Mouse (Mus musculus): ENCODE measurements around the gene Cyp2s1. TPM values are rescaled to one million over a fixed set of nuclear protein-coding genes. Genes with fewer than 3 reads are reported as not detected.
A peak's percentile ranks its signal among the peaks of the same experiment; 100 is the strongest.

The Cyp2s1 gene
- polyA plus RNA-seq (2015; fragmentation: Nextera tagmentation; extraction: Ambion mirVana): 0.34 and 0.38 TPM in 2 replicates

DNA sequence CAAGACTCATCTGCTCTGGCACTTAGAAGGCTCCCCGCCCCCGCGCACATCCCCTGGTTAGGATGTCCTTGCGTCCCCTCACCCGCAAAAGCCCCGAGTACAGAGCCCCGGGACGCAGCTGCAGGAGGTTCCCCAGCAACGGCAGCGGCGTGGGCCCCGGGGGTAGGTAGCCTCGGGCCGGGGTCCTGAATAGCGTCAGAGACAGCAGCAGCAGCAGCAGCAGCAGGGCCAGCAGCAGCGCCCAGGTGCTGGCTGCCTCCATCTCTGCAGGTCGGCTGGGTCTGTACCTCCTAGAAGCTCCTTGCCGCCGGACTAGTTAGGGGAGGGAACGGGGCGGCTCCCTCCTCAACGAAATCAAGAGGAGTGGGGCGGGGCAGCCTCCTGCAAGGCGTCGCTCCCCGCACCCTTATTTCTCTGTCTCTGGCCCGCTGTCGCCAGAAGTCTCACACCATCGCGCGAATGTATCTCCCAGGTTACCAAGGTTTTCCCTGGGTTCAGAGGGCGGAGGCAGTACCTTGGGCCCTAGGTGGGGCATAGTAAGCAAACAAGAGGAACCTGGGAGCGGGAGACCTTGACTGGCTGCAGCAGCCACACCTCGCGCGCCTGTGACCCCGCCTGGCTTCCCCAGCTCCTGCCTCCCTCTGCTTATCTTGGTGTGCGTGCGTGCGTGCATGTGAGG is at the start of gene Cyp2s1:
Gene Cyp2s1 (minus strand): TSS at position 673 of the 679 bp plus-strand sequence.
- H3K36me3 ChIP-seq: no peaks in the 10 kb centered on the region
- H3K27me3 ChIP-seq: peaks cover 43% of the 10 kb centered on the region
- H3K4me1 ChIP-seq (replicated peaks): peaks cover 14% of the 10 kb centered on the region
- no peaks in the 10 kb centered on the region for H3K9me3 ChIP-seq (replicated peaks)
- WGBS (ENCODE audit: insufficient replicate concordance): under 1% methylated on average over 40 of the region's 40 CpGs
- DNase-seq (no peak), ATAC-seq (ENCODE audit: low read depth) (peak; percentile 50)
- H3K4me3 ChIP-seq (replicated peaks): peak within 1 kb of the TSS; percentile 46
- peak within 1 kb of the TSS; percentile 66 for H3K4me2 ChIP-seq
- H3K9ac ChIP-seq: 0 out of 2 replicates have a peak within 1 kb of the TSS, but pooled peaks have one; percentile 23
- H3K27ac ChIP-seq: no peak within 1 kb of the TSS

DNA sequence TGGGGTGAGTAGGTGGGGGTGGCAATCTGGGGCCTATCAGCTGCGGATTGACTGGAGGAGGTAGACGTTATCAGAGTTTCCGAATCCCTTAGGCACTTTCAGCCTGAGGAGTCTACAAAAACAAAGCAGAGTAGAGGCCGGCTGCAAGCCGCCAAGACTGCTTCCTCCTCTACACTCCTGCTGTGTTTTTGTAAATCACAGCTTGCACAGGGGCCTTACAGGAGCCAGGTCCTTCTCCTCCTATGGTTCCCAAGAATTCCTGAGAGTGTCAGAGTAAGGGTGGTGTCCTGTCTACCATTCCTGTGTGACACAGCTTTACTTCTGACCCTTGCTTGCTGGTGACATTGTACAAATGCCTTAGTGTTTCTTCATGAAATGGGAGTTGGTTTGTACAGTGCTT is 48.1 kb upstream of the Cyp2s1 start:
- Histone ChIP-seq H3K9ac (no peak overlapping the region), H3K27me3 (no peaks in the 10 kb centered on the region), H3K9me3 (replicated peaks) (no peaks in the 10 kb centered on the region), H3K4me2 (no peak overlapping the region), H3K4me1 (replicated peaks) (no peaks in the 10 kb centered on the region), H3K4me3 (replicated peaks) (no peak overlapping the region), H3K36me3 (no peaks in the 10 kb centered on the region), H3K27ac (no peak overlapping the region)
- ATAC-seq (ENCODE audit: low read depth) (no peak), DNase-seq (no peak)
- 44% methylated on average over 5 of the region's 5 CpGs for WGBS (ENCODE audit: insufficient replicate concordance)

DNA sequence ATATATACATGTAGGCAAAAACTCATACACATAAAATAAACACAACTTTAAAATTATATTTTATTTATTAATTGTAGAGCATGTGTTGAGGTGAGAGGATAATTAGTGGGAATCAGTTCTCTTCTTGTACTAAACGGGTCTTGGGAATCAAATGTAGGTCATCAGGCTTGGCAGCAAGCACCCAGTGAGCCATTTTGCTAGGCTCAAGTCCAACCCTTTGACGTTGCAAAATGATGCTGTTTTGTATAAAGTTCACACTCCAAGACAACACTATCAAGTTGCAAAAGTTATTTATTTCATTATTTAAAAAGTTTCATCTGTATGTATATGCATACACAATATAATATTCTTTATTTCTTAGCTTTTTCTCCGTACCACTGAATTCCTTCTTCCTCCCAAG is 47.0 kb upstream of the Cyp2s1 start:
- Histone ChIP-seq H3K36me3 (no peaks in the 10 kb centered on the region), H3K27me3 (no peaks in the 10 kb centered on the region), H3K9me3 (replicated peaks) (no peaks in the 10 kb centered on the region), H3K4me3 (replicated peaks) (no peak overlapping the region), H3K4me1 (replicated peaks) (no peaks in the 10 kb centered on the region), H3K4me2 (no peak overlapping the region), H3K27ac (no peak overlapping the region), H3K9ac (no peak overlapping the region)
- DNase-seq: no peak
- ATAC-seq (ENCODE audit: low read depth): no peak
- WGBS (ENCODE audit: insufficient replicate concordance): 48% methylated on average over 3 of the region's 3 CpGs

DNA sequence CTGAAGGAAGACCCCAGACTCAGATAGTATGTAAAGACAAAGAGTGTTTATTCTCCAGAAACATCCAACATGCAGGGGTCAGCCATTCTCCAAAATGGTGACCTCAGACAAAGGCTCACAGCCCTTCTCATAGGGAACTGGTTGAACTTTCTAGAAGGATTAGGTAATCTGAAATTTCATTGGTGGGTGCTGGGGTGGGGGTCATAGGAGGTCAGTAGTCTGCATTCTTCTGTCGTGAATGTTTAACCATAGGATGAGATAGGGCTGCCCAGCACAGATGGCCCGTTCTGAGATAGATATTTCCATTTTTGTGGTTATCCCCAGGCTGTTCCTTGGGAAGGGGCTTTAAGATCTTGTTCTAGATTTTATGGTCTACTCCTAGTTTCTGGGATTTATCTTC is 45.7 kb upstream of the Cyp2s1 start:
- WGBS (ENCODE audit: insufficient replicate concordance): 23% methylated on average over 2 of the region's 2 CpGs
- no peak overlapping the region for H3K9ac ChIP-seq
- no peak for ATAC-seq (ENCODE audit: low read depth)
- no peaks in the 10 kb centered on the region for H3K9me3 ChIP-seq (replicated peaks)
- H3K27ac ChIP-seq: no peak overlapping the region
- no peaks in the 10 kb centered on the region for H3K4me1 ChIP-seq (replicated peaks)
- H3K4me2 ChIP-seq: no peak overlapping the region
- H3K36me3 ChIP-seq: no peaks in the 10 kb centered on the region
- H3K27me3 ChIP-seq: no peaks in the 10 kb centered on the region
- H3K4me3 ChIP-seq (replicated peaks): no peak overlapping the region
- DNase-seq: no peak

DNA sequence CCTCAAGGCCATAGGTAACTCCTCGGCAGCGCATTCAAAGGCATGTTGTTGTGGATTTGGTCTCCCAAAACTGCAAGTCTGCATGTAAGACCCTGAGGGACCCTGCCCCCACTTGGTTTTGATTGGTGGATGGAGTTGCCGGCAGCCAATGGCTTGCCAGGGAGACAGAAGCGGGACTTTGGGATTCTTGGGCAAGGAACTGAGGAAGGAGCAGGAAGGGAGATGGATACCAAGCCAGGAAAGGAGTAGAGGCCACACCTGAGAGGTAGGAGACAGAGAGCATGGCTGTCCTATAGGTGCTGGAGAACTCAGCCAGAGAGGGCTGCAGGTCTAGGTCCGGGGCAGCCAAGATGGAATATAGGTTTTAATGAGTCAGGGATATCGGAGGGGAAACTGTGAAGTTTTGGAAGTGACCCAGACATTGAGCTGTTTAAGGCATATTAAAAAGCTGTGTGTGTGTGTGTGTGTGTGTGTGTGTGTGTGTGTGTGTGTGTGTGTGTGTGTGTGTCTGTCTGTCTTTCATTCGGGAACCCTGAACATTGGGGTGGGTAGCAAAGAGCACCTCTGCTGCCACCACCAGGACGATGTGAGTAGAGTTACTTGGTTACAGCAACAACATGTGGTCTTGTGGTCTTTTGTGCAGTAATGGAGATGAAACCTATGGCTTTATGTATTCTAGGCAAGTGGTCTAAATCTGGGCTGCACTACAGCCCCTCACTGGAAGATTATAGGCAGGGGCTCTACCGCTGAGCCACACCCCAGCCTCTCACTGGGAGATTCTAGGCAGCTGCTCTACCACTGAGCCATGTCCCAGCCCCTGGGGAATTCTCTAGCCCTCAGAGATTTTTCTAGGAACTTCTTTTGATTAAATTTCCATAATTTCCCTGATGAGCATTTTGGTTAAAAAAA is 43.5 kb upstream of the Cyp2s1 start:
- Histone ChIP-seq H3K27me3 (no peaks in the 10 kb centered on the region), H3K9me3 (replicated peaks) (no peaks in the 10 kb centered on the region), H3K4me2 (no peak overlapping the region), H3K4me1 (replicated peaks) (no peaks in the 10 kb centered on the region), H3K9ac (no peak overlapping the region), H3K4me3 (replicated peaks) (no peak overlapping the region), H3K27ac (no peak overlapping the region), H3K36me3 (no peaks in the 10 kb centered on the region)
- DNase-seq (no peak), ATAC-seq (ENCODE audit: low read depth) (no peak)
- WGBS (ENCODE audit: insufficient replicate concordance): 22% methylated on average over 8 of the region's 9 CpGs

DNA sequence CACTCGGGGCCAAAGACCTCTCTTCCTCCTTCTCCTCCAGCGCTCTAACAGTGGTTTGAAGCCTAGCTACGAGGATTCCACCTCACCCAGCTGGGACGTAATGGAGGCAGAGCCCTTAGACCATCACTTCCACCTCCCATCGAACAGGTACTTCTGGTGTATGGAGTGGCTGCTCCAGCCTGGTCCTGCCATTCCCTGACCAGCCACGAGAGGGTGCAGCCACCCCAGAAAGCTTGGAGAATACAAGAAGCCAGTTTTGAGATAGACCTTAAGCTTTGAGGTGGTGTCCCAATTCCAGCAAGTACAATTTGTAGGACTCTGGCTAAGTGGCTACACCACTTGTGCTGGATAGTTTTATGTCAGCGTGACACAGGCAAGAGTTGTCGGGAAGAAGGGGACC is 38.4 kb upstream of the Cyp2s1 start:
- no peaks in the 10 kb centered on the region for H3K4me1 ChIP-seq (replicated peaks)
- peak; percentile 25 for DNase-seq
- 18% methylated on average over 8 of the region's 8 CpGs for WGBS (ENCODE audit: insufficient replicate concordance)
- H3K9ac ChIP-seq: no peak overlapping the region
- no peak overlapping the region for H3K4me3 ChIP-seq (replicated peaks)
- H3K27me3 ChIP-seq: no peaks in the 10 kb centered on the region
- no peak overlapping the region for H3K27ac ChIP-seq
- ATAC-seq (ENCODE audit: low read depth): no peak
- H3K36me3 ChIP-seq: no peaks in the 10 kb centered on the region
- no peak overlapping the region for H3K4me2 ChIP-seq
- no peaks in the 10 kb centered on the region for H3K9me3 ChIP-seq (replicated peaks)

DNA sequence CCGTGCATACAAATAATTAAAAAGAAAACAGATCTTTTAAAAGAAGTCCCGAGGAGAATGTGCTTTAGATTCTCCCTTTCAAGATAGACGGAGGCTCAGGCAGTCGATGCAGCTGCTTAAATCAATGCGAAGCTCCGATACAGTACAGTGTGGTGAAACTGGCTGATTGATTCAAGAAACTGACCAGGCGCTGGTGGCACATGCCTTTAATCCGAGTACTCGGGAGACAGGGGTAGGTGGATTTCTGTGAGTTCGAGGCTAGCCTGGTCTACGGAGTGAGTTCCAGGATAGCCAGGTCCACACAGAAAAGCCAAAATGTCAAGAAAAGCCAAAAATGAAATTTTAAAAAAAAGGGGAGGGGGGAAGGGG is 31.7 kb upstream of the Cyp2s1 start:
- H3K36me3 ChIP-seq: no peaks in the 10 kb centered on the region
- no peak for DNase-seq
- H3K27me3 ChIP-seq: no peaks in the 10 kb centered on the region
- H3K4me1 ChIP-seq (replicated peaks): no peaks in the 10 kb centered on the region
- H3K4me2 ChIP-seq: peak overlapping the region; percentile 65
- peak overlapping the region; percentile 53 for H3K4me3 ChIP-seq (replicated peaks)
- no peak overlapping the region for H3K27ac ChIP-seq
- WGBS (ENCODE audit: insufficient replicate concordance): 24% methylated on average over 11 of the region's 11 CpGs
- no peaks in the 10 kb centered on the region for H3K9me3 ChIP-seq (replicated peaks)
- no peak overlapping the region; the same call in 1 of the 2 replicates for H3K9ac ChIP-seq
- peak; percentile 45 for ATAC-seq (ENCODE audit: low read depth)

DNA sequence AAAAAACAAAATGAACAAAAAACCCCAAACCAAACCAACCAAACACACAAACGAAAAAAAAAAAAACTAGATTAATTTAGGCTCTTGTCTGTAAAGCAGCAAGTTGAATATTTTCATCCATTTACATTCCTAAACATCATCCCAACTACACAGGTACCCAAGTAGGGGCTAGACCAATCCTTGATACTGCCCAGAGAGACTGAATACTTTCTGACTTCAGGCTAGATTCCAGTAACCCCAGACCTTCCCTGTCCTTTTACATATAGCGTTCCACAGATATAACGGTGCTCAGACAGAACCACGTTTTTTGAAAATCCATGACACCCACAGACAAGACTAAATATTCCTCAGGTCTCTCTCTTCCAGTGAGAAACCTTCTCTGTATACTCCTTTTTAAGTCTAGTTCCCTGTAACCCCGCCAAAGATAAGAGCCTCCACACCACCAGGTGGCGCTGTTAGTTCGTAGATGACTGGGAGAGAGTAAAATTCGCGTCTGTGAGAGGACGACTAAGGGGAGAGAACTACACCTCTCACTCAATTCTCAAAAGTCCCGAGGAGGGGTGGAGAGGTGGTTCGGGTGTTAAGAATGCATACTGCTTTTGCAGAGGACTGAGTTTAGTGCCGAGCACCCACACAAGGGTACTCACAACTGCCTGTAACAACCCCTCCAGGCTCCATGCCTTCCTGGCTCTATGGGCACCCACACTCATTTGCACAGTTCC is 31.2 kb upstream of the Cyp2s1 start:
- peak overlapping the region; percentile 53 for H3K4me3 ChIP-seq (replicated peaks)
- peak; percentile 61 for DNase-seq

DNA sequence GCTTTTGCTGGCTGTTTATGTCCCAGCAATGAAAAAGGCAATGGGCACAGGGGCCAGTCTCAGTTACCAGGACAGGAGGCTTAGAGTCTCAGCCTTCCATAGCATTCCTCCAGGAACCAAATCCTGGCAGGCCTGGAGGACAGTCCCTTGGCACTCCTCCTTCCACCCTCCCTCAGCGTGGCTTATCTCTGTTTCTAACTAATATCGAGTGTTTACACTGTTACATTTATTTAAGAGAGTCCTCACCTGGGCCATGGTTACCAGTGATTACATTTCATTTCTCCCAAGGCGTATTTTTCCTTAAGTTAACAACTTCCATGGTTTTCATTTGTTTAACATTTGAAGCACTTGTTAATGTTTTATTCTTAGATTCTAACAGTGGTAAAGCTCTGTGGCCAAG is 28.2 kb upstream of the Cyp2s1 start:
- Histone ChIP-seq H3K9ac (no peak overlapping the region), H3K36me3 (no peaks in the 10 kb centered on the region), H3K4me3 (replicated peaks) (no peak overlapping the region), H3K9me3 (replicated peaks) (no peaks in the 10 kb centered on the region), H3K27ac (no peak overlapping the region), H3K27me3 (no peaks in the 10 kb centered on the region), H3K4me2 (no peak overlapping the region), H3K4me1 (replicated peaks) (no peaks in the 10 kb centered on the region)
- ATAC-seq (ENCODE audit: low read depth) (no peak), DNase-seq (no peak)
- 56% methylated on average over 3 of the region's 3 CpGs for WGBS (ENCODE audit: insufficient replicate concordance)

More for the DNA sequence above, 31.2 kb upstream of the Cyp2s1 start:
- peak overlapping the region; percentile 65 for H3K4me2 ChIP-seq
- 10% methylated on average over 13 of the region's 13 CpGs for WGBS (ENCODE audit: insufficient replicate concordance)
- H3K9me3 ChIP-seq (replicated peaks): no peaks in the 10 kb centered on the region
- H3K4me1 ChIP-seq (replicated peaks): no peaks in the 10 kb centered on the region
- no peak overlapping the region; the same call in 1 of the 2 replicates for H3K9ac ChIP-seq
- H3K36me3 ChIP-seq: no peaks in the 10 kb centered on the region
- no peak overlapping the region for H3K27ac ChIP-seq
- ATAC-seq (ENCODE audit: low read depth): peak; percentile 63
- no peaks in the 10 kb centered on the region for H3K27me3 ChIP-seq

DNA sequence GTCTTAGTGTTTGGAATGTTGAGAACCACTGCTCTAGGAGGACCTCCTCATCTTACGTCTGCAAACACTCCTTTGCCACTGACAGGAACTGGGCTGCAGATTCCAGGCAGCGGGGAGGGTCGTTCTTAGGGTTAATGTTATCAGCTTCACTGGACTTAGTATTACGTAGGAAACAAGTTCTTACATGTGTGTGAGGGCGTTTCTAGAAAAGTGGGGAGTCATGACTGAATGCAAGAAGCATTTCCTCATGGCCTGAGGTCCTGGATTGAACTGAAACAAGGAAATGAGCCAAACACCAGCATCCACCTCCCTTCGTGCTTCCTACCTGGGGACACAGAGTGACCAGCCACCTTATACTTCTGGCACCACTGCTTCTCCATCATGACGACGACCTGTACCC is 27.7 kb upstream of the Cyp2s1 start:
- Histone ChIP-seq H3K4me3 (replicated peaks) (no peak overlapping the region), H3K27me3 (no peaks in the 10 kb centered on the region), H3K9ac (no peak overlapping the region), H3K4me2 (no peak overlapping the region), H3K27ac (no peak overlapping the region), H3K4me1 (replicated peaks) (no peaks in the 10 kb centered on the region), H3K9me3 (replicated peaks) (no peaks in the 10 kb centered on the region), H3K36me3 (no peaks in the 10 kb centered on the region)
- WGBS (ENCODE audit: insufficient replicate concordance): 54% methylated on average over 8 of the region's 8 CpGs
- no peak for DNase-seq
- ATAC-seq (ENCODE audit: low read depth): no peak

DNA sequence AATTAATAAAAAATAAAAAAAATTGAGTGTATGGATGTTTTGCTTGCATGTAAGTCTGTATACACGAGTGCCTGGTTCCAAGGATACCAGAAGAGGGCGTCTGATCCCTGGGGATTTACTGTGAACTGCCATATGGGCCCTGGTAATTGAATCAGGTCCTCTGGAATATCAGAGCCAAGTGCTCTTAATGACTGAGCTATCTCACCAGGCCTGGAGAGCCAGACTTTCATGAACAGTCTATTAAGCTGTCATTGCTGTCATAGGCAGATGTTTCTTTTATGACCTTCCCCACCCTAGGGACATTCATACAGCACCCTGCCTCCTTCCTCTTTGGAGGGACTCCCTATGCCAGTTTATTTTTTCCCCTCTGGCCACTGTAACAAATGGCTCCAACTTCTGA is 26.8 kb upstream of the Cyp2s1 start:
- DNase-seq: no peak
- H3K27ac ChIP-seq: no peak overlapping the region
- H3K36me3 ChIP-seq: no peaks in the 10 kb centered on the region
- no peak overlapping the region for H3K9ac ChIP-seq
- ATAC-seq (ENCODE audit: low read depth): no peak
- H3K9me3 ChIP-seq (replicated peaks): no peaks in the 10 kb centered on the region
- no peak overlapping the region for H3K4me3 ChIP-seq (replicated peaks)
- H3K4me2 ChIP-seq: no peak overlapping the region
- no peaks in the 10 kb centered on the region for H3K27me3 ChIP-seq
- 27% methylated on average over 2 of the region's 2 CpGs for WGBS (ENCODE audit: insufficient replicate concordance)
- no peaks in the 10 kb centered on the region for H3K4me1 ChIP-seq (replicated peaks)

Data from liver, embryonic 13.5 days (tissue).